Mouse (Mus musculus) frontal cortex, postnatal 25 days (tissue): ENCODE data around the gene AU021092.

Experiments
- DNase-seq, 2 experiments: peaks; one replicate each; pipeline ENCODE4 v3.0.0; 2022; ENCODE audit warnings: low spot score in 2 of 2

The AU021092 gene

GRCm38 (mm10) chr16:5214126-5214525 lies 8.0 kb downstream of the AU021092 start:
- DNase-seq = no peak

GRCm38 (mm10) chr16:5212150-5212549 lies 9.9 kb downstream of the AU021092 start:
- no peak for DNase-seq

- no peak for DNase-seq
These were observed 11.7 kb downstream of the AU021092 start for GRCm38 (mm10) chr16:5210365-5210764.

- no peak for DNase-seq
These were observed 16.0 kb downstream of the AU021092 start for GRCm38 (mm10) chr16:5206051-5206450.

GRCm38 (mm10) chr16:5205431-5205970 lies 16.6 kb downstream of the AU021092 start:
- DNase-seq = no peak

- peak; percentile 63 to 69 for DNase-seq
These were observed 18.2 kb downstream of the AU021092 start, which contains the start of gene Nagpa for GRCm38 (mm10) chr16:5203668-5204433. TSS of gene Nagpa (minus strand) at chr16:5204012.

- no peak for DNase-seq
These were observed 18.9 kb downstream of the AU021092 start for GRCm38 (mm10) chr16:5203200-5203599.

GRCm38 (mm10) chr16:5202681-5203080 lies 19.4 kb downstream of the AU021092 start:
- peak; percentile 30 to 32 for DNase-seq

- peak; percentile 28 to 40 for DNase-seq
These were observed 27.0 kb downstream of the AU021092 start for GRCm38 (mm10) chr16:5195080-5195479.

GRCm38 (mm10) chr16:5186234-5186633 lies 35.9 kb downstream of the AU021092 start:
- DNase-seq = peak in 1 of 2 experiments; percentile 34

GRCm38 (mm10) chr16:5185691-5186090 lies 36.4 kb downstream of the AU021092 start:
- DNase-seq = no peak

- no peak for DNase-seq
These were observed 37.1 kb downstream of the AU021092 start for GRCm38 (mm10) chr16:5184956-5185355.

GRCm38 (mm10) chr16:5184101-5184500 lies 38.0 kb downstream of the AU021092 start:
- DNase-seq = no peak

GRCm38 (mm10) chr16:5183310-5183975 lies 38.7 kb downstream of the AU021092 start:
- DNase-seq = no peak

- no peak for DNase-seq
These were observed 49.5 kb downstream of the AU021092 start for GRCm38 (mm10) chr16:5172636-5173035.

- DNase-seq = no peak
These were observed 53.3 kb downstream of the AU021092 start for GRCm38 (mm10) chr16:5168829-5169228.

- no peak for DNase-seq
These were observed 54.1 kb downstream of the AU021092 start for GRCm38 (mm10) chr16:5168038-5168437.

GRCm38 (mm10) chr16:5164327-5164726 lies 57.8 kb downstream of the AU021092 start:
- DNase-seq = no peak
